Mouse (Mus musculus): ENCODE data around the gene Scly. TPM values are rescaled to one million over a fixed set of nuclear protein-coding genes. Genes with fewer than 3 reads are reported as not detected.

Scly gene
- polyA plus RNA-seq, 2 experiments: 11.6 to 13.5 TPM

DNA sequence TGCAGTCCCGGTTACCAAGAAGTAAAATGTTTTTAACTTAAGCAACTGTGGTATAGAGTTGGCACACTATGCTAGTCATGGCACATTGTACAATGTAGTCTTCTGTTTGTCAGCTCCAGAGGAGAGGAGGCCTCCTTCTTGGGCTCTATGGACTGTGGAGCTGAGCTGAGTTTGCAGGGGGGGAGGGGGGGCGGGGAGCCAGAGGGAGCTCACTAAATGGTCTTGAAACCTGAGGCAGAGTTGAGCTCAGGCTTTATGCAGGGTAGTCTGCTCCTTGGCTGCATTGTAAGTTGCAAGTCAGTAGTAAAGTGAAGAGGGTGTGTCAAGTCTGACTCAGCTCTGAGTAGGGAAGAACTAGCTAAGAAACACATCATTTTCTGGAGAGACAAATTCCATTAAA, 25.9 kb upstream of the Scly start:
- peak; percentile 26; the same call in 1 of the 2 replicates for ATAC-seq (ENCODE audit: low FRiP score, low read depth)

DNA sequence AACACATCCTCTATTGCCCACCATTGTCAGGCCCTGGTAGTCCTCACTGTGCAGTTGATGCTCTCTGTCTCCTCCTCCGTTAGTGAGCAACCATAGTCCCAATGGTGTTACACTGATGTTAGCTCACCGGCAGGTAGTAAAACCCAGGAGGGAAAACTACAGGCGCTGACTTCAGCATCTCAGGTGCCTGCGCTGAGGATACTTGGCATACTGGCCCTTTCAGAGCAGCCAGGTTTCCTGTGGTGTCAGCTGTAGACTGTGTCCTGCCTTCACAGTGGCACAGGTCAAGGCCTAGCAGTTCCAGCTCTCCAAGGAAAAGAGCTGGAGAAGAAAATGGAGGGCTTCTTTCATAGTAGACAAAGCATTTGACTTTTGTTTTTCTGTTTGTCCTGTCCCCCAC, 21.6 kb upstream of the Scly start:
- no peak overlapping the region for H3K4me2 ChIP-seq (replicated peaks; ENCODE audit: low read depth, low read length, severe bottlenecking)
- WGBS: 91% methylated on average over 4 of the region's 4 CpGs
- DNase-seq (ENCODE audit: low spot score) (no peak), ATAC-seq (ENCODE audit: low FRiP score, low read depth) (no peak)
- no peaks in the 10 kb centered on the region for H3K9me3 ChIP-seq (ENCODE audit: control insufficient read depth, low read length)
- no peak overlapping the region for H3K9ac ChIP-seq (ENCODE audit: low read depth, low read length, severe bottlenecking)
- H3K27me3 ChIP-seq (ENCODE audit: control insufficient read depth, insufficient read depth, low read length): no peaks in the 10 kb centered on the region
- no peak overlapping the region for H3K27ac ChIP-seq (replicated peaks; ENCODE audit: low read depth, low read length)
- TF ChIP-seq POLR2A (IDR thresholded peaks at IDR 0.05; ENCODE audit: borderline replicate concordance, extremely low read depth, insufficient read depth, insufficient read length): no peak
- no peak overlapping the region for H3K4me3 ChIP-seq (replicated peaks; ENCODE audit: low read length)
- H3K36me3 ChIP-seq (ENCODE audit: control insufficient read depth, insufficient read depth, low read length): peaks cover 59% of the 10 kb centered on the region
- no peaks in the 10 kb centered on the region for H3K4me1 ChIP-seq (ENCODE audit: control insufficient read depth, insufficient read depth, low read length)

More for the DNA sequence above, 25.9 kb upstream of the Scly start:
- TF ChIP-seq POLR2A (IDR thresholded peaks at IDR 0.05; ENCODE audit: borderline replicate concordance, extremely low read depth, insufficient read depth, insufficient read length): no peak
- no peak overlapping the region for H3K4me3 ChIP-seq (replicated peaks; ENCODE audit: low read length)
- H3K9ac ChIP-seq (ENCODE audit: low read depth, low read length, severe bottlenecking): no peak overlapping the region
- no peak overlapping the region for H3K4me2 ChIP-seq (replicated peaks; ENCODE audit: low read depth, low read length, severe bottlenecking)
- 89% methylated on average over 2 of the region's 2 CpGs for WGBS
- H3K9me3 ChIP-seq (ENCODE audit: control insufficient read depth, low read length): no peaks in the 10 kb centered on the region
- no peaks in the 10 kb centered on the region for H3K4me1 ChIP-seq (ENCODE audit: control insufficient read depth, insufficient read depth, low read length)
- no peak for DNase-seq (ENCODE audit: low spot score)
- H3K27ac ChIP-seq (replicated peaks; ENCODE audit: low read depth, low read length): no peak overlapping the region
- peaks cover 23% of the 10 kb centered on the region for H3K36me3 ChIP-seq (ENCODE audit: control insufficient read depth, insufficient read depth, low read length)
- H3K27me3 ChIP-seq (ENCODE audit: control insufficient read depth, insufficient read depth, low read length): no peaks in the 10 kb centered on the region

- Histone ChIP-seq H3K4me3 (replicated peaks; ENCODE audit: low read length) (no peak overlapping the region), H3K9ac (ENCODE audit: low read depth, low read length, severe bottlenecking) (no peak overlapping the region), H3K9me3 (ENCODE audit: control insufficient read depth, low read length) (no peaks in the 10 kb centered on the region), H3K36me3 (ENCODE audit: control insufficient read depth, insufficient read depth, low read length) (peaks cover 61% of the 10 kb centered on the region), H3K4me2 (replicated peaks; ENCODE audit: low read depth, low read length, severe bottlenecking) (no peak overlapping the region), H3K4me1 (ENCODE audit: control insufficient read depth, insufficient read depth, low read length) (no peaks in the 10 kb centered on the region), H3K27ac (replicated peaks; ENCODE audit: low read depth, low read length) (no peak overlapping the region), H3K27me3 (ENCODE audit: control insufficient read depth, insufficient read depth, low read length) (no peaks in the 10 kb centered on the region)
- 92% methylated on average over 2 of the region's 2 CpGs for WGBS
- ATAC-seq (ENCODE audit: low FRiP score, low read depth) (no peak), DNase-seq (ENCODE audit: low spot score) (no peak)
- TF ChIP-seq POLR2A (IDR thresholded peaks at IDR 0.05; ENCODE audit: borderline replicate concordance, extremely low read depth, insufficient read depth, insufficient read length): no peak
Measured at GRCm38 (mm10) chr1:91277480-91277879, 20.7 kb upstream of the Scly start.

- no peaks in the 10 kb centered on the region for H3K27me3 ChIP-seq (ENCODE audit: control insufficient read depth, insufficient read depth, low read length)
- no peak for TF ChIP-seq POLR2A (IDR thresholded peaks at IDR 0.05; ENCODE audit: borderline replicate concordance, extremely low read depth, insufficient read depth, insufficient read length)
- no peak overlapping the region for H3K9ac ChIP-seq (ENCODE audit: low read depth, low read length, severe bottlenecking)
- ATAC-seq (ENCODE audit: low FRiP score, low read depth) (no peak), DNase-seq (ENCODE audit: low spot score) (no peak)
- no peak overlapping the region for H3K27ac ChIP-seq (replicated peaks; ENCODE audit: low read depth, low read length)
- no peak overlapping the region for H3K4me2 ChIP-seq (replicated peaks; ENCODE audit: low read depth, low read length, severe bottlenecking)
- 95% methylated on average over 3 of the region's 3 CpGs for WGBS
- H3K36me3 ChIP-seq (ENCODE audit: control insufficient read depth, insufficient read depth, low read length): peaks cover 62% of the 10 kb centered on the region
- no peak overlapping the region for H3K4me3 ChIP-seq (replicated peaks; ENCODE audit: low read length)
- no peaks in the 10 kb centered on the region for H3K4me1 ChIP-seq (ENCODE audit: control insufficient read depth, insufficient read depth, low read length)
- H3K9me3 ChIP-seq (ENCODE audit: control insufficient read depth, low read length): no peaks in the 10 kb centered on the region
Measured at GRCm38 (mm10) chr1:91278410-91279119, 19.6 kb upstream of the Scly start.

- H3K36me3 ChIP-seq (ENCODE audit: control insufficient read depth, insufficient read depth, low read length): peaks cover 65% of the 10 kb centered on the region
Measured at GRCm38 (mm10) chr1:91279126-91279525, 19.0 kb upstream of the Scly start.

More at GRCm38 (mm10) chr1:91279126-91279525, 19.0 kb upstream of the Scly start:
- no peak overlapping the region for H3K4me2 ChIP-seq (replicated peaks; ENCODE audit: low read depth, low read length, severe bottlenecking)
- H3K9ac ChIP-seq (ENCODE audit: low read depth, low read length, severe bottlenecking): no peak overlapping the region
- no peak for TF ChIP-seq POLR2A (IDR thresholded peaks at IDR 0.05; ENCODE audit: borderline replicate concordance, extremely low read depth, insufficient read depth, insufficient read length)
- H3K27ac ChIP-seq (replicated peaks; ENCODE audit: low read depth, low read length): no peak overlapping the region
- DNase-seq (ENCODE audit: low spot score) (no peak), ATAC-seq (ENCODE audit: low FRiP score, low read depth) (no peak)
- no peak overlapping the region for H3K4me3 ChIP-seq (replicated peaks; ENCODE audit: low read length)
- WGBS: 90% methylated on average over 1 of the region's 1 CpGs
- H3K4me1 ChIP-seq (ENCODE audit: control insufficient read depth, insufficient read depth, low read length): no peaks in the 10 kb centered on the region
- H3K9me3 ChIP-seq (ENCODE audit: control insufficient read depth, low read length): no peaks in the 10 kb centered on the region
- no peaks in the 10 kb centered on the region for H3K27me3 ChIP-seq (ENCODE audit: control insufficient read depth, insufficient read depth, low read length)
